Mouse (Mus musculus) hindbrain, embryonic 15.5 days (tissue): Measurements from ENCODE around the gene Rnf144b. TPM values are rescaled to one million over a fixed set of nuclear protein-coding genes. Genes with fewer than 3 reads are reported as not detected.

ENCODE experiments used
- ATAC-seq: fragments of 200-750 bp; cut with Nextera tagmentation; 2 replicates; pipeline ENCODE4 v1.8.0; 2017; ENCODE audit warnings: low read depth, moderate number of reproducible peaks, moderate TSS enrichment; ENCODE audit not compliant: low FRiP score
- H3K27ac ChIP-seq: fragments of 300-500 bp; sonication (generic); replicated peaks from 2 replicates; pipeline ENCODE4 v1.5.1; 2015; ENCODE audit warnings: mild to moderate bottlenecking, inconsistent platforms
- H3K27me3 ChIP-seq: fragments of 300-500 bp; sonication (generic); 2 replicates; pipeline ENCODE4 v1.6.1; 2015; ENCODE audit warnings: control low read depth, inconsistent platforms
- H3K36me3 ChIP-seq: fragments of 300-500 bp; sonication (generic); 2 replicates; pipeline ENCODE4 v1.6.1; 2015; ENCODE audit warnings: control low read depth, inconsistent platforms
- H3K4me1 ChIP-seq: fragments of 300-500 bp; sonication (generic); replicated peaks from 2 replicates; pipeline ENCODE4 v1.6.1; 2015; ENCODE audit warnings: control low read depth, inconsistent platforms
- H3K4me2 ChIP-seq: fragments of 300-500 bp; sonication (generic); 2 replicates; pipeline ENCODE4 v1.6.1; 2015; ENCODE audit warnings: moderate library complexity, mild to moderate bottlenecking, inconsistent platforms
- H3K4me3 ChIP-seq: fragments of 300-500 bp; sonication (generic); 2 replicates; pipeline ENCODE4 v1.5.1; 2015; ENCODE audit warnings: mild to moderate bottlenecking, inconsistent platforms
- H3K9ac ChIP-seq: fragments of 300-500 bp; sonication (generic); 2 replicates; pipeline ENCODE4 v1.6.1; 2015; ENCODE audit warnings: inconsistent platforms
- H3K9me3 ChIP-seq: fragments of 300-500 bp; sonication (generic); 2 replicates; pipeline ENCODE4 v1.6.1; 2016; ENCODE audit warnings: control low read depth, inconsistent platforms
- WGBS: fragments of 180-500 bp; shearing (Covaris S2); methylation state at CpG from one replicate; pipeline ENCODE4 v1.1.7; 2015; 5-methylcytosine and 5-hydroxymethylcytosine counted together
- polyA plus RNA-seq: library from polyadenylated mRNA; unstranded; fragments of >200 nt; fragmentation: Nextera tagmentation; extraction: Ambion mirVana; gene quantifications from 2 replicates; pipeline ENCODE4 v1.2.1, GENCODE M21; 2015

Gene Rnf144b
- polyA plus RNA-seq, 1 experiment from 2014 or later = 0.96 TPM

DNA sequence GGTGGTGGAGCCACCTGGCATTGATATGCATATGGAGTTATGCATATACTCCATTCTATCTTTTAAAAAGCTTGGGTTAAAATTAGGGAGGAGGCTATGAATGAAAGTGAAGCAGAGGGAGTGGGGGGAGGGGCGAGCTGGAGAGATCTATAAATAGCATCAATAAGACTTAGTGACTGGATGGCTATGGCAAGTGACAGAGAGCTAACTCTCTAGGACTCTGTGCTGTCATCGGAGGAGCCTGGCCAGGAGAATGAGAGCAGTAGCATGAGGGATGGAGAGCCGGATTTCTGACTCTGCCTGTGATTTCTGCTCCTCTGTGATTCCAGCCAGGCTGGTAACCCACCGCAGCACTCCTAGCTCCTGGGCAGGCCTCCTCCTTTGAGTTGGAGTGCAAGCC lies 6.6 kb downstream of the Rnf144b start:
- H3K27ac ChIP-seq = no peak overlapping the region
- no peaks in the 10 kb centered on the region for H3K9me3 ChIP-seq
- H3K27me3 ChIP-seq = peaks cover 3% of the 10 kb centered on the region; the same call in 1 of the 2 replicates
- no peaks in the 10 kb centered on the region for H3K4me1 ChIP-seq
- H3K9ac ChIP-seq = no peak overlapping the region
- no peak overlapping the region for H3K4me3 ChIP-seq
- H3K4me2 ChIP-seq = no peak overlapping the region
- WGBS = 63% methylated on average over 4 of the region's 4 CpGs
- H3K36me3 ChIP-seq = no peaks in the 10 kb centered on the region
- no peak for ATAC-seq

DNA sequence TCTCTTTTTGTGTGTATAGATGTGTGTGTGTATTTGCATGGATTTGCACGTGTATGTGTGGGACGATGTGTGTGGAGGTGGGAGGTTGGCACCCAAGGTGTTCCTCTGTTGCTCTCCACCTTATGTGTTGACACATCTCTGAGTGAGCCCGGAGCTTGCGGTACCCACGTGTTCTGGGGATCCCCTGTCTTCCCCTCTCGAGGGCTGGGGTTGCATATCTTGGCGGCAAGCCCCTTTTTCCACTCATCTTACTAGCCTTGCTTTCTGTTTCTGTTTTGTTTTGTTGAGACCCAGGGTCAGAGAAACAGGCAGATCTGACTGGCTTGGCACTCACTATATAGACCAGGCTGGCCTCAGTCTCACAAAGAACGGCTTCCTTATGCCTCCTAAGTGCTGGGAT lies 10.6 kb downstream of the Rnf144b start:
- Histone ChIP-seq H3K4me2 (no peak overlapping the region), H3K4me3 (no peak overlapping the region), H3K27ac (no peak overlapping the region), H3K36me3 (no peaks in the 10 kb centered on the region), H3K27me3 (no peaks in the 10 kb centered on the region), H3K9ac (no peak overlapping the region), H3K9me3 (no peaks in the 10 kb centered on the region), H3K4me1 (no peaks in the 10 kb centered on the region)
- 88% methylated on average over 8 of the region's 8 CpGs for WGBS
- ATAC-seq = no peak

DNA sequence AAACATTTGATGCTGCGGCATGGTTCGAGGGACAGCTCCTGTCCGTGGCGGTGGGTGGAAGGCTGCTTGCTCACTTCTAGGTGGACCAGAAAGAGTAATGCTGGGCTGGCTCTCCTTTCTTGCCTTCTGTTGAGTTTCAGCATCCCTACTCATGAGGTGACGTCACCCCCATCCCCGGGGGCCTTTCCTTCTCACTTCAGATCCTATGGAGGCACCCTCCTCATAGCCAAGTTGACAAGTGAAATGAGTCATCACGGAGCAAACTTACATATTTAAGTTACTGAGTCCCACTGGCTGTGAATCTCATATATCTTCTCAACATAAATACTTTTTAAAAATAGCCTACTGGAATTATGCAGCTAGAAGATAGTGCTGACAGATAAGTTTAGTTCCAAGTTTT lies 12.4 kb downstream of the Rnf144b start:
- no peak for ATAC-seq
- Histone ChIP-seq H3K9ac (no peak overlapping the region), H3K9me3 (no peaks in the 10 kb centered on the region), H3K4me1 (no peaks in the 10 kb centered on the region), H3K4me3 (no peak overlapping the region), H3K27ac (no peak overlapping the region), H3K4me2 (no peak overlapping the region), H3K36me3 (no peaks in the 10 kb centered on the region), H3K27me3 (no peaks in the 10 kb centered on the region)
- 98% methylated on average over 7 of the region's 7 CpGs for WGBS

DNA sequence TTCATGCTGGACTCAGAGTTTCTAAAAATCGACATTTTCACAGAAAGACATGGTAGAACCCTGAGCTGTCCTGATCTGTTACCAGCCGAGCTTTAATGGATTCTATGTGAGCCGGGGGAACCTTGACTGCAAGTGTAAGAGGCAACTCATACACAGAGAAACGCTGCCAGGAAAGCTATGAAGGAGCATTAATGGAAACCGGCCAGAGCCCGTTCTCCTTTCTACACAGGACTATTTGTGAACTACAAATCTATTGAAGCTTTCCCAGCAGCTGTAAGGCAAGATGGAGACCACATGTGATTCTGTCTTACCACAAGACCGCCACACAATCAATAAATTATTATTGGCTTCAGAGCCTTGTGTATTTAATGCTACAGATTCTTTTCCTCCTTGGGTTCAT lies 13.3 kb downstream of the Rnf144b start:
- ATAC-seq = no peak
- WGBS = 87% methylated on average over 7 of the region's 7 CpGs
- Histone ChIP-seq H3K4me1 (no peaks in the 10 kb centered on the region), H3K27ac (no peak overlapping the region), H3K4me3 (no peak overlapping the region), H3K9ac (no peak overlapping the region), H3K36me3 (no peaks in the 10 kb centered on the region), H3K4me2 (no peak overlapping the region), H3K9me3 (no peaks in the 10 kb centered on the region), H3K27me3 (no peaks in the 10 kb centered on the region)

DNA sequence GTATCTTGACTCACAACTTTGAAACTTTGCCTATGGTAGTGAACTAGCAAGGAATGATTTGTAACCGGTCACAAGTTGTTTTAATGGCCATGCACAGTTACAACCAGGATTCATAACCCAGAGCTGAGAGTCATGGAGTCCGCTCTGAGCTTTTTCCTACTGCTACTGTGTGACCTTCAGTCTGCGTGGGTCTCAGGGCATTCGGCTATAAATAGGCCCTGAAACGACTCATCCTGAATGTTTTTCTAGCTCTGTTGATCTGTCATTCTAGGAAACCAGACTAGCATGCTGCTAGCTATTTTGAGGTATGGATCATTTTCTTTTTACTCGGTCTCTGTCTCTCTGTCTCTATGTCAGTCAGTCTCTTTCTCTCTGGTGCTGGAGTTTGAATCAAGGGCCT lies 20.3 kb downstream of the Rnf144b start:
- Histone ChIP-seq H3K9ac (no peak overlapping the region), H3K9me3 (no peaks in the 10 kb centered on the region), H3K36me3 (no peaks in the 10 kb centered on the region), H3K4me3 (no peak overlapping the region), H3K27ac (no peak overlapping the region), H3K4me1 (no peaks in the 10 kb centered on the region), H3K27me3 (no peaks in the 10 kb centered on the region), H3K4me2 (no peak overlapping the region)
- 87% methylated on average over 6 of the region's 6 CpGs for WGBS
- no peak for ATAC-seq

DNA sequence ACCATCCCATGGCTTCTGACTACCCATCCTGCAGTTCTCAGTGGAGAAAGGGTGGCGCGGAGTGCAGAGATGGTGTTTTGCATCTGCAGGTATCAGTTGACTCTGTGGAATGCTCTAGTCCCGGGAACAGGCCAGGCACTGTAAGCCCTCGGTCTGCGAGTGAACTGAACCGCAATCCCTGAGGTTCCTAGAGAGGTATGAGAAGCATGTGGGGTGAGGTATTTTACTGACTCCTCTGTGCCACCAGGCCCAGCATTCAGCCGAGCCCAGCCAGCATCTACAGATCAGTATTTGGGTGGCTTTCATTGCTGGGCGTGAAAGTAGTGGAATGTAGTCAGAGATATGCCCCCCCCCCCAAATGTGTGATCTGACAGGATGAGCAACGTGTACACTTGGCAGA lies 23.5 kb downstream of the Rnf144b start:
- Histone ChIP-seq H3K27ac (no peak overlapping the region), H3K9ac (no peak overlapping the region), H3K4me2 (no peak overlapping the region), H3K4me3 (no peak overlapping the region), H3K9me3 (no peaks in the 10 kb centered on the region), H3K4me1 (no peaks in the 10 kb centered on the region), H3K27me3 (no peaks in the 10 kb centered on the region), H3K36me3 (no peaks in the 10 kb centered on the region)
- WGBS = 84% methylated on average over 9 of the region's 9 CpGs
- no peak for ATAC-seq

DNA sequence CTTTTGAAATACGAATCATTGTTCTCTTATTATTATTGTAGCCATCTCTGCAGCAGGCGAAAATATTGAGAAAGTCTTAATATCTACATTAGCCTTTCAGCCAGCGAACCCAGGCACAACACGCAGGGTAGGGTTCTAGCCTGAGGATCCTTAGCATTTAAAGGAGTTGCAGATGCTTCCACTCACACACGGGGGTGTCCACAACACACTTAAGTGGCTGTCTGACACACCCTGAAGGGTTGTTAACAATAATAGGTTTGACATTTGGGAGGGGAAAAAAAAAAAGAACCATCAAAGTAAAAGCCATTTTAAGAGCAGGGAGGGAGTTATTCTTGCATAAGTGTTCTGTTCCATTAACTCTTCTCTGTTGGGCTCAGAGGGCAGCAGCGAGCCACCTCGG lies 23.9 kb downstream of the Rnf144b start:
- no peak overlapping the region for H3K9ac ChIP-seq
- no peaks in the 10 kb centered on the region for H3K27me3 ChIP-seq
- no peaks in the 10 kb centered on the region for H3K4me1 ChIP-seq
- WGBS = 72% methylated on average over 7 of the region's 7 CpGs
- no peak overlapping the region for H3K4me3 ChIP-seq
- no peak overlapping the region for H3K27ac ChIP-seq
- no peaks in the 10 kb centered on the region for H3K36me3 ChIP-seq
- H3K4me2 ChIP-seq = no peak overlapping the region
- no peak for ATAC-seq
- no peaks in the 10 kb centered on the region for H3K9me3 ChIP-seq

DNA sequence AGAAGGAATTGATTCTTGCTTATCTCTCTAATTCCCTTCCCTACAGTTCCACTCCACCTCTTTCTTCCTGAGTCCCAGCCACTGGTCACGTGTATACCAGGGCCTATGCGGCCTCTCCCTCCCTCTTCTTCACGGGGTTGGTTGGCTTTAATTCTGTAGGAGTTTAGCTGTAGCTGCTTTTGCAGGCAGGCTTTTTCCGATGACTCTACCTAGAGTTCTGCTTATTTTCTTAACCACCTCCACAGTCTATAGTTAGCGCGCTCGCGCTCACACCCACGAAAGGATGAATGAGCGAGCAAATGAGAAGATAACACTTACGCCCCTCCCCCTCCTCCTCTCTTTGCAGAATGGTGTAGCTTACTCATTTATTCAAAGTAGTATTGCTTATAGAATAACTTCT lies 26.1 kb downstream of the Rnf144b start:
- Histone ChIP-seq H3K4me1 (no peaks in the 10 kb centered on the region), H3K4me3 (no peak overlapping the region), H3K27me3 (no peaks in the 10 kb centered on the region), H3K27ac (no peak overlapping the region), H3K9me3 (no peaks in the 10 kb centered on the region), H3K9ac (no peak overlapping the region), H3K4me2 (no peak overlapping the region), H3K36me3 (no peaks in the 10 kb centered on the region)
- 70% methylated on average over 11 of the region's 11 CpGs for WGBS
- ATAC-seq = no peak

DNA sequence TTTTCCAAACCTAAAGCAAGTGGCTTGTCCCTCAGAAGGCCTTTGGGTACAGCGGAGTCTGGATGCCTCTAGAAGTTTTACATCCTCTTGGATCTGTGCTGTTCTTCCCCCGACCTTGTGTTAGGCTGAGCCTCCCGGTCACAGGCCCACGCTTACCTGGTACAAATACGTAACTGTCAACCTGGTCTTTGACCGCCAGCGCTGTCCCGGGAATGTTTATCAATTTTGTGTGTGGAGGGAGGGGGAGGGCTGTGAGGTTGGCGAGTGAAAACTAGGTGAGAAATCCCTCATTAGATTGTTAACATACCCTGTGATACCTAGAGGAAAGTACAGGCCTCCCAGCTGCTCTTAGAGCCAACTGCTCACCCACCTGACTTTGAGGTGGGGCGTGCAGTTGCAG lies 27.5 kb downstream of the Rnf144b start:
- Histone ChIP-seq H3K36me3 (no peaks in the 10 kb centered on the region), H3K4me1 (no peaks in the 10 kb centered on the region), H3K27me3 (no peaks in the 10 kb centered on the region), H3K9me3 (no peaks in the 10 kb centered on the region), H3K4me3 (no peak overlapping the region), H3K9ac (no peak overlapping the region), H3K27ac (no peak overlapping the region), H3K4me2 (no peak overlapping the region)
- ATAC-seq = no peak
- 95% methylated on average over 10 of the region's 10 CpGs for WGBS

DNA sequence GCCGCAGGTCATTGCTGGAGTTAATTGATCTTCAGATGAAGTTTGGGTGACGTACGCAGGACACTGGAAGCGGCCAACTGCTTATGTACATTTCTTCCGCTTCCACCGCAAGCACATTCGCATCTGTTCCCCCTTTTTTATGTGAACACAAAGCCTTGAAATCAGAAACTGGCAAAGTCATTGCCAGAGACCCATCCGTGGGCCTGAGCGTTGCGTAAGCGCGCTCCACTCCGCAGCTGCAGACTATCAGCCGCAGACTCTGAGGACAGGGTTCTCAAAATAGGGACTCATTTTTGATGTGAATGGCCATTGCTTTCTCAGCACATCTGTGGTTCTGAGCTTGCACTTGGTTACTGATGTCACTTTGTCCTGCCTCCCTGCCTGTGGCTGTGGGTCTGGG lies 28.6 kb downstream of the Rnf144b start:
- H3K36me3 ChIP-seq = no peaks in the 10 kb centered on the region
- no peak overlapping the region for H3K27ac ChIP-seq
- no peaks in the 10 kb centered on the region for H3K27me3 ChIP-seq
- H3K4me1 ChIP-seq = no peaks in the 10 kb centered on the region
- no peaks in the 10 kb centered on the region for H3K9me3 ChIP-seq
- no peak for ATAC-seq
- H3K4me2 ChIP-seq = no peak overlapping the region
- H3K4me3 ChIP-seq = no peak overlapping the region
- WGBS = 92% methylated on average over 14 of the region's 14 CpGs
- no peak overlapping the region for H3K9ac ChIP-seq

DNA sequence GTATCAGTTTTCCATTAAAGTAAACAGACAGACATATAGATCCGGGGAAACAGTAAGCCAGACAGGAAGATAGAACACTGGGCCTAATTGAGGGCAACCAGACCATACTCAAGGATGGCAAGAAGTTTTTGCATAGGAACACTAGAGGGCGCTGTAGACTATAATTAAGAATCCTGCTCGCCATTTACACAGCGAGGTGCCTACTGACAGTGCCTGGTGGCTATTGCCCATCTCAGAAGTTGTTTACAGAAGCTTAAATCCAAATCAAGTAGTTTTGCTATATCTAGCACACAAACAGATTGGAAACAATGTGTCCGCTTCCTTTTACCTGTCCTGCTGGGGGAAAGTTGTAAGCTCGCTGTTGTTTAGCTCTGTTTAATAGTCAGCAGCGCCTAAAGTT lies 29.9 kb downstream of the Rnf144b start:
- no peak overlapping the region for H3K4me2 ChIP-seq
- no peaks in the 10 kb centered on the region for H3K9me3 ChIP-seq
- no peaks in the 10 kb centered on the region for H3K36me3 ChIP-seq
- no peaks in the 10 kb centered on the region for H3K27me3 ChIP-seq
- no peak overlapping the region for H3K27ac ChIP-seq
- WGBS = 34% methylated on average over 7 of the region's 7 CpGs
- no peak overlapping the region for H3K4me3 ChIP-seq
- H3K9ac ChIP-seq = no peak overlapping the region
- H3K4me1 ChIP-seq = no peaks in the 10 kb centered on the region
- peak; percentile 66; the same call in 1 of the 2 replicates for ATAC-seq

DNA sequence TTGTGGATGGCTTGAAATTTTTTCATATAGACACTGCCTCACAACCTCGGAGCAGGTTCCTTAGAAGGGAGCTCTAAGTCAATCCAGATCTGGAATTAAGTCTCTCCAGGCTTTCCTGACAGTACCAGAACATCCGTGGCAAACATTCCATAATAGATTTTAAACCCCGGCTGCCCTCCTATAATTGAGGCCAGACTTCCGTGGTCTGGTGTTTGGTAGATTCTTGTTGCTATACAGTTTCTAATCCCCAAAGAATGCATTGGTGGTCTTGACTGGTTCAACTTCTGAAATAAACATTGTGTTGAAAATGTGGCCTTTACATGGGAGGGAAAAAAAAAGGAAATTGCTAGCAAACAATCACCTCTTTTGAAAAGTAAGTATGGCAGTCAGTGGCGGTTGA lies 30.8 kb downstream of the Rnf144b start:
- no peaks in the 10 kb centered on the region for H3K4me1 ChIP-seq
- no peak overlapping the region for H3K4me3 ChIP-seq
- ATAC-seq = no peak
- no peak overlapping the region for H3K27ac ChIP-seq
- 78% methylated on average over 5 of the region's 5 CpGs for WGBS
- H3K27me3 ChIP-seq = no peaks in the 10 kb centered on the region
- no peak overlapping the region for H3K9ac ChIP-seq
- H3K4me2 ChIP-seq = no peak overlapping the region
- H3K9me3 ChIP-seq = no peaks in the 10 kb centered on the region
- H3K36me3 ChIP-seq = no peaks in the 10 kb centered on the region

DNA sequence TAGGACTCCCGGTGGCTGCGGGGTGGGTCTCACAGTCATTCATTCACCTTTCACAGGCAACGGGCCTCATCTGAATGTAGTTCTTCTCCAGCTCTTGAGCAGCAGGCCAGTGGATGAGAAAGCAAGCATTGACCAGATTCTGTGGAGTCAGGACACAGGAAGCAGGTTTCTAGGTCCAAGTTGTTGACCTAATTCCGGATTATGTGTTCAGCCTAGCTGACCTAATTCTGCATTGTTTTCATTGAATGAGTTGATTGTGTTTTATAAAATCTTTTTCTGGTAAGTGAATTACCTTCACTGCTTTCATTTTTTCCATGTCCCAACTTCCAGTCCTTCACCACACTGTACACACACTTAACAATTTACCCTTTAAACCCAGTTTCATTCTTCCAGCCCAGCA lies 32.4 kb downstream of the Rnf144b start:
- no peak overlapping the region for H3K27ac ChIP-seq
- WGBS = 71% methylated on average over 4 of the region's 4 CpGs
- no peaks in the 10 kb centered on the region for H3K4me1 ChIP-seq
- no peaks in the 10 kb centered on the region for H3K36me3 ChIP-seq
- H3K27me3 ChIP-seq = no peaks in the 10 kb centered on the region
- ATAC-seq = no peak
- H3K9ac ChIP-seq = no peak overlapping the region
- no peak overlapping the region for H3K4me3 ChIP-seq
- H3K4me2 ChIP-seq = no peak overlapping the region
- no peaks in the 10 kb centered on the region for H3K9me3 ChIP-seq
